Mouse (Mus musculus): ENCODE results near the gene Arhgef12. TPM values are rescaled to one million over a fixed set of nuclear protein-coding genes. Genes with fewer than 3 reads are reported as not detected.

Gene Arhgef12
- 18.0 and 20.5 TPM in 2 replicates for polyA plus RNA-seq (2014; fragmentation: Nextera tagmentation; extraction: Ambion mirVana)

DNA sequence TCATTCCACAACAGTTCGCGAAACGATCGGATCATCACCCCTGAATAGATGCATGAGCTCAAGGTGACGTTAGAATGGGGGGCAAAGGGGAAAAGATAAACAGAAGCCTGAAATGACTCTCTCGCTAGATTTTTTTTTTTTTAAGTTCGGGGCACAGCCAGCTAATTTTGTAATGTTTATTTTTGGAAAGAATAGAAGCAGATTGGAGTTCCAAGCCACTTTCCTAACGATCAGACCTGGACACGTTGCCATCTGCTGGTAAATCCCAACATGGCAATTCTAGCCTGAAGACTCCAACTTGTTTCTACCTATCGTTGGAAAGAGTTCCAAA, at the start of gene Arhgef12:
TSS of gene Arhgef12 (minus strand) at position 53 of the 331 bp plus-strand sequence.
- Histone ChIP-seq H3K4me1 (ENCODE audit: control insufficient read depth in 2 of 2, insufficient read depth in 2 of 2, low read length in 2 of 2) (peaks cover 3 to 27% of the 10 kb centered on the region in 2 experiments), H3K36me3 (ENCODE audit: control insufficient read depth, insufficient read depth, low read length) (peaks cover 28% of the 10 kb centered on the region), H3K27me3 (ENCODE audit: control insufficient read depth, insufficient read depth, low read length) (no peaks in the 10 kb centered on the region), H3K4me3 (ENCODE audit: control insufficient read depth in 1 of 2, insufficient read depth in 1 of 2, low read depth in 1 of 2, low read length in 2 of 2) (peak within 1 kb of the TSS; percentile 84 to 89), H3K27ac (replicated peaks in 1 of 2; ENCODE audit: control insufficient read depth in 1 of 2, insufficient read depth in 1 of 2, low read depth in 2 of 2, low read length in 2 of 2) (peak within 1 kb of the TSS; percentile 87 to 97), H3K9me3 (ENCODE audit: control insufficient read depth, low read length) (no peaks in the 10 kb centered on the region), H3K4me2 (ENCODE audit: low read length) (peak within 1 kb of the TSS; percentile 83), H3K9ac (ENCODE audit: low read length) (peak within 1 kb of the TSS; percentile 93)
- ATAC-seq (ENCODE audit: insufficient number of reproducible peaks, insufficient read depth, low FRiP score, low read depth): no peak
- WGBS: 17% methylated on average over 10 of the region's 10 CpGs

DNA sequence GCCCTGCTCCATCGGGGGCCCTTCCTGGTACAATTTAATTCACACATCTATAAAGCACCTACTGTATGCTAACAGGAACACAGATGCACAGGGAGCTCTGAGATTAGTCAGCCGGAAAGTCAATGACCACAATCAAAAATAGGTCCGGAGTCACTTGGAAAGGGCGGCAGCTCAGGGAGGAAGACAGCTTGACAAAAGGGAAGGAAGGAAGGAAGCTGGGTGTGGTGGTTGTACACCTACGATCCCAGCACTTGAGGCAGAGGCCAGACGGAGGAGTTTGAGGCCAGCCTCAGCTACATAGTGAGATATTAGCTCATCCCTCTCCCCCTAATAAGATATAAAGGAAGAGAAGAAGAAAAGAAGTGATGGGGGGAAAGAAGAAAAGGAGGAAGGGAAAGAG, 48.9 kb upstream of the Arhgef12 start:
- WGBS: 53% methylated on average over 6 of the region's 6 CpGs
- no peak overlapping the region for H3K4me2 ChIP-seq (ENCODE audit: low read length)
- H3K4me1 ChIP-seq (ENCODE audit: control insufficient read depth in 2 of 2, insufficient read depth in 2 of 2, low read length in 2 of 2): 0 out of 4 replicates have a peak, but pooled peaks cover 0 to 3% of the 10 kb centered on the region in 2 experiments
- H3K9ac ChIP-seq (ENCODE audit: low read length): no peak overlapping the region
- no peak overlapping the region for H3K27ac ChIP-seq (replicated peaks in 1 of 2; ENCODE audit: control insufficient read depth in 1 of 2, insufficient read depth in 1 of 2, low read depth in 2 of 2, low read length in 2 of 2)
- H3K9me3 ChIP-seq (ENCODE audit: control insufficient read depth, low read length): no peaks in the 10 kb centered on the region
- H3K36me3 ChIP-seq (ENCODE audit: control insufficient read depth, insufficient read depth, low read length): no peaks in the 10 kb centered on the region
- no peak overlapping the region for H3K4me3 ChIP-seq (ENCODE audit: control insufficient read depth in 1 of 2, insufficient read depth in 1 of 2, low read depth in 1 of 2, low read length in 2 of 2)
- no peak for ATAC-seq (ENCODE audit: insufficient number of reproducible peaks, insufficient read depth, low FRiP score, low read depth)
- peaks cover 26% of the 10 kb centered on the region; the same call in 1 of the 2 replicates for H3K27me3 ChIP-seq (ENCODE audit: control insufficient read depth, insufficient read depth, low read length)

DNA sequence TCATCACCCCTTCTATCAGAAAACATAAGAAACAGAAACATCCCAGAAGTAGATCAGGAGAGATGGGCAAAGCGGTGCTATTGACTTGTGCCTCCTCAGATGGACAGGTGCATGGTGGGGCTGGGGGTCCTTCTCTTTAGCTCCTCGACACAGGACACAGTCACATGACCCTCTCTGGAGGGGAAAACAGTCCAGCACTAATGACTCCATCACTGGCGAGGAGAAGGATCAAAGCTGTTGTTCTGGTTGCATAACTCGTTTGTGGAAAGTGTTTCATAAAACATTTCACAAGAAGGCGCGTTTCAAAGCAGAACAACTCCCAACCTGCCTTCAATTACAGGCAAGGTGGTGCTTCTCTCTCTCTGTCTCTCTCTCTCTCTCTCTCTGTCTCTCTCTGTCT, 44.7 kb upstream of the Arhgef12 start:
- no peak for ATAC-seq (ENCODE audit: insufficient number of reproducible peaks, insufficient read depth, low FRiP score, low read depth)
- 85% methylated on average over 6 of the region's 6 CpGs for WGBS

DNA sequence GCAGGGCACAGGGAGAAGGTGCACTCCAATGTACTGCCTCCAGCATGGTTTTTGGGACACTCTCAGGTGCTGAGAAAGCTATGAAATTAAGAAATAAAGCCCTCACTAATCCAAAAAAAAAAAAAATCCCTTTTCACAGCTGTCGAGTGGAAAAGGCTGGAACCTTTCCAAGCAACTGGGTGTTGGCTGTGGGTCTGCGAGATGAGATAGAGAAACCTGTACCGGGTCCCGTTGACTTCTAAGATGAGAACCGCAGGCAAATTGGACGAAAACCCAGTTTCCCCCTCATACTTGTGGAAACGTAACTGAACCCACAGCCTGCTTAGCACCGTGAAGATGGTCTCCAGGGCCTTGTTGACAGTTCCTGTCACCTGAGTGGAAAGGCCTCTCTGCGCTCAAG, 43.9 kb upstream of the Arhgef12 start:
- WGBS: 46% methylated on average over 9 of the region's 9 CpGs
- Histone ChIP-seq H3K27ac (replicated peaks in 1 of 2; ENCODE audit: control insufficient read depth in 1 of 2, insufficient read depth in 1 of 2, low read depth in 2 of 2, low read length in 2 of 2) (no peak overlapping the region), H3K4me2 (ENCODE audit: low read length) (no peak overlapping the region), H3K36me3 (ENCODE audit: control insufficient read depth, insufficient read depth, low read length) (no peaks in the 10 kb centered on the region), H3K9ac (ENCODE audit: low read length) (no peak overlapping the region), H3K4me1 (ENCODE audit: control insufficient read depth in 2 of 2, insufficient read depth in 2 of 2, low read length in 2 of 2) (peaks cover 6 to 16% of the 10 kb centered on the region in 2 experiments; a peak in 3 of 4 replicates), H3K4me3 (ENCODE audit: control insufficient read depth in 1 of 2, insufficient read depth in 1 of 2, low read depth in 1 of 2, low read length in 2 of 2) (no peak overlapping the region), H3K9me3 (ENCODE audit: control insufficient read depth, low read length) (no peaks in the 10 kb centered on the region), H3K27me3 (ENCODE audit: control insufficient read depth, insufficient read depth, low read length) (peaks cover 31% of the 10 kb centered on the region; the same call in 1 of the 2 replicates)
- no peak for ATAC-seq (ENCODE audit: insufficient number of reproducible peaks, insufficient read depth, low FRiP score, low read depth)

More for the DNA sequence above, 44.7 kb upstream of the Arhgef12 start:
- no peak overlapping the region for H3K4me2 ChIP-seq (ENCODE audit: low read length)
- no peak overlapping the region for H3K27ac ChIP-seq (replicated peaks in 1 of 2; ENCODE audit: control insufficient read depth in 1 of 2, insufficient read depth in 1 of 2, low read depth in 2 of 2, low read length in 2 of 2)
- no peaks in the 10 kb centered on the region for H3K9me3 ChIP-seq (ENCODE audit: control insufficient read depth, low read length)
- H3K9ac ChIP-seq (ENCODE audit: low read length): no peak overlapping the region
- H3K4me3 ChIP-seq (ENCODE audit: control insufficient read depth in 1 of 2, insufficient read depth in 1 of 2, low read depth in 1 of 2, low read length in 2 of 2): no peak overlapping the region
- no peaks in the 10 kb centered on the region for H3K36me3 ChIP-seq (ENCODE audit: control insufficient read depth, insufficient read depth, low read length)
- H3K4me1 ChIP-seq (ENCODE audit: control insufficient read depth in 2 of 2, insufficient read depth in 2 of 2, low read length in 2 of 2): peaks cover 6 to 16% of the 10 kb centered on the region in 2 experiments; a peak in 3 of 4 replicates
- H3K27me3 ChIP-seq (ENCODE audit: control insufficient read depth, insufficient read depth, low read length): peaks cover 36% of the 10 kb centered on the region; the same call in 1 of the 2 replicates

DNA sequence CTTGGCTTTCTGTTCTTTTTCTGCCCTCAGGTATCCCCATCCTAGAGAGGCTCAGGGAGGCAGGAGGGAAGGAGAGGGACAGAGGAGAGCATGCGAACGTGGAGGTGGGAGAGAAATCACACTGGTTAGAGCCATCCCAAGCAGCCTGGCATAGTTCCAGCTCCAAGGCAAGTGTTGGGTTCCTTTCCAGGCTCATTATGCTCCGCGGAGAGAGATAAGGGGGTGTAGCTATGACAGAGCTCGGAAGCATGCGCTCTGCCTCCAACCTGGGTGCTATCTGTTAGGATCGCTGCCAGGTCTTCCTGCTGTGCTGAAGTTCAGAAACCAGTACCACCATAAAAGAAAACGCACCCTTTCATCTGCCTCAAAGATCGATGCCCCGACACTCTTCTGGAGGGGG, 43.0 kb upstream of the Arhgef12 start:
- WGBS: 10% methylated on average over 10 of the region's 10 CpGs
- H3K4me2 ChIP-seq (ENCODE audit: low read length): peak overlapping the region; percentile 44
- 0 out of 2 replicates have a peak, but pooled peaks have one; percentile 47 for ATAC-seq (ENCODE audit: insufficient number of reproducible peaks, insufficient read depth, low FRiP score, low read depth)
- H3K9ac ChIP-seq (ENCODE audit: low read length): no peak overlapping the region
- H3K4me3 ChIP-seq (ENCODE audit: control insufficient read depth in 1 of 2, insufficient read depth in 1 of 2, low read depth in 1 of 2, low read length in 2 of 2): 0 out of 4 replicates have a peak overlapping the region, but pooled peaks of 1 of the 2 experiments have one; percentile 1
- H3K27me3 ChIP-seq (ENCODE audit: control insufficient read depth, insufficient read depth, low read length): peaks cover 27% of the 10 kb centered on the region; the same call in 1 of the 2 replicates
- no peaks in the 10 kb centered on the region for H3K9me3 ChIP-seq (ENCODE audit: control insufficient read depth, low read length)
- peaks cover 6 to 16% of the 10 kb centered on the region in 2 experiments; a peak in 3 of 4 replicates for H3K4me1 ChIP-seq (ENCODE audit: control insufficient read depth in 2 of 2, insufficient read depth in 2 of 2, low read length in 2 of 2)
- no peaks in the 10 kb centered on the region for H3K36me3 ChIP-seq (ENCODE audit: control insufficient read depth, insufficient read depth, low read length)
- H3K27ac ChIP-seq (replicated peaks in 1 of 2; ENCODE audit: control insufficient read depth in 1 of 2, insufficient read depth in 1 of 2, low read depth in 2 of 2, low read length in 2 of 2): no peak overlapping the region

DNA sequence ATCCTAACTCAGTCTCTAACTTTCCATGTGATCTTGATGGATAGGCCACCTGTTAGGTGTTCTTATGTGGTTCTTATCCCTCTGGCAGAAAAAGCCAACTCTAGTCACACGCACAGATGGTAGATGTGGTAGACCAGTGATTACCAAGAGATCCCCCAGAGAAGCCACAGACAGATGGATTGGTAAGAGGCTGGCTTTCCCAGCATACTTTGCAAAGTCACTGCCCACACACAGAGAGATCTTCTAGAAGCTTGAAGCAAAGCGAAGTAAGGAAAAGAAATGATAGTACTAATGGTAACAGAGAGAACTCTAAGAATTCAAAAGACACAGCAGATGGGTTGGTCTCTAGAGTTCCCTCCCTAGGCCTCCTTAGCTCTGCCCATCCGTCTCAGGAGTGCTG, 42.5 kb upstream of the Arhgef12 start:
- H3K9me3 ChIP-seq (ENCODE audit: control insufficient read depth, low read length): no peaks in the 10 kb centered on the region
- no peak overlapping the region for H3K4me2 ChIP-seq (ENCODE audit: low read length)
- WGBS: 75% methylated on average over 3 of the region's 3 CpGs
- peaks cover 8 to 18% of the 10 kb centered on the region in 2 experiments for H3K4me1 ChIP-seq (ENCODE audit: control insufficient read depth in 2 of 2, insufficient read depth in 2 of 2, low read length in 2 of 2)
- no peaks in the 10 kb centered on the region for H3K36me3 ChIP-seq (ENCODE audit: control insufficient read depth, insufficient read depth, low read length)
- H3K27me3 ChIP-seq (ENCODE audit: control insufficient read depth, insufficient read depth, low read length): peaks cover 27% of the 10 kb centered on the region; the same call in 1 of the 2 replicates
- H3K9ac ChIP-seq (ENCODE audit: low read length): no peak overlapping the region
- H3K4me3 ChIP-seq (ENCODE audit: control insufficient read depth in 1 of 2, insufficient read depth in 1 of 2, low read depth in 1 of 2, low read length in 2 of 2): no peak overlapping the region
- no peak for ATAC-seq (ENCODE audit: insufficient number of reproducible peaks, insufficient read depth, low FRiP score, low read depth)
- no peak overlapping the region for H3K27ac ChIP-seq (replicated peaks in 1 of 2; ENCODE audit: control insufficient read depth in 1 of 2, insufficient read depth in 1 of 2, low read depth in 2 of 2, low read length in 2 of 2)

DNA sequence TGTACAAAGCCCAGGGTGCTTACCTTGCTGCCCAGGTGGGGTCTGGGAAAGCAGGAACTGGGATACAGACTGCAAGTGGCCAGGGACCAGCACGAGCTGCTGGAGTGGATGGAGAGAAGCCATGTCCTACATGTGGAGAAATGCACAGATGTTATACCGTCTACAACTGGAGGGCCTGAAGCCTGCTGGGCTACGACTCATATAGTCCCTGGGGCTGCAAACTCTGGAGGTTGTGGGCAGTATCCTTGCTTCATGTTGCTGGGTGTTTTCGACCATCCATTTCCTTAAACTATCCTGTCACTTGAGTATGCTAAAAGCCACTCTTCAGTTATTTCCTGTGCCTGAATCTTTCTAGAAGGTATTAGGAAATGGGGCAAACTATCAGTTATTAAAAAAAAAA, 38.2 kb upstream of the Arhgef12 start:
- H3K36me3 ChIP-seq (ENCODE audit: control insufficient read depth, insufficient read depth, low read length): no peaks in the 10 kb centered on the region
- H3K9me3 ChIP-seq (ENCODE audit: control insufficient read depth, low read length): no peaks in the 10 kb centered on the region
- no peak overlapping the region for H3K27ac ChIP-seq (replicated peaks in 1 of 2; ENCODE audit: control insufficient read depth in 1 of 2, insufficient read depth in 1 of 2, low read depth in 2 of 2, low read length in 2 of 2)
- no peak overlapping the region for H3K9ac ChIP-seq (ENCODE audit: low read length)
- peaks cover 13% of the 10 kb centered on the region; the same call in 1 of the 2 replicates for H3K27me3 ChIP-seq (ENCODE audit: control insufficient read depth, insufficient read depth, low read length)
- no peak for ATAC-seq (ENCODE audit: insufficient number of reproducible peaks, insufficient read depth, low FRiP score, low read depth)
- 78% methylated on average over 4 of the region's 4 CpGs for WGBS
- no peak overlapping the region for H3K4me3 ChIP-seq (ENCODE audit: control insufficient read depth in 1 of 2, insufficient read depth in 1 of 2, low read depth in 1 of 2, low read length in 2 of 2)
- no peak overlapping the region for H3K4me2 ChIP-seq (ENCODE audit: low read length)
- peaks cover 7 to 14% of the 10 kb centered on the region in 2 experiments for H3K4me1 ChIP-seq (ENCODE audit: control insufficient read depth in 2 of 2, insufficient read depth in 2 of 2, low read length in 2 of 2)
